Mouse (Mus musculus) granulocyte monocyte progenitor cell, adult 5-6 weeks (primary cell): Measurements from ENCODE around the gene Ndufa8. TPM values are rescaled to one million over a fixed set of nuclear protein-coding genes. Genes with fewer than 3 reads are reported as not detected.

Experiments
- ATAC-seq: replicated peaks from 2 replicates; pipeline ENCODE4 v1.8.0; 2016; ENCODE audit warnings: mild to moderate bottlenecking, moderate TSS enrichment, inconsistent platforms; ENCODE audit not compliant: poor library complexity, severe bottlenecking
- total RNA-seq, 2 experiments: library from RNA; stranded (forward) in 1 of 2; stranded (reverse) in 1 of 2; fragments of 200-712, 200-1000 nt in 1 of 2; fragments of >200 nt in 1 of 2; fragmentation: Nextera tagmentation in 1 of 2; gene quantifications; 2 replicates each; pipeline ENCODE4 v1.2.3; 2014 to 2017

Ndufa8 gene
- 105 and 132 TPM in 2 replicates for total RNA-seq (2014; fragmentation: Nextera tagmentation)
- 38.0 and 58.6 TPM in 2 replicates for total RNA-seq (2017)

DNA sequence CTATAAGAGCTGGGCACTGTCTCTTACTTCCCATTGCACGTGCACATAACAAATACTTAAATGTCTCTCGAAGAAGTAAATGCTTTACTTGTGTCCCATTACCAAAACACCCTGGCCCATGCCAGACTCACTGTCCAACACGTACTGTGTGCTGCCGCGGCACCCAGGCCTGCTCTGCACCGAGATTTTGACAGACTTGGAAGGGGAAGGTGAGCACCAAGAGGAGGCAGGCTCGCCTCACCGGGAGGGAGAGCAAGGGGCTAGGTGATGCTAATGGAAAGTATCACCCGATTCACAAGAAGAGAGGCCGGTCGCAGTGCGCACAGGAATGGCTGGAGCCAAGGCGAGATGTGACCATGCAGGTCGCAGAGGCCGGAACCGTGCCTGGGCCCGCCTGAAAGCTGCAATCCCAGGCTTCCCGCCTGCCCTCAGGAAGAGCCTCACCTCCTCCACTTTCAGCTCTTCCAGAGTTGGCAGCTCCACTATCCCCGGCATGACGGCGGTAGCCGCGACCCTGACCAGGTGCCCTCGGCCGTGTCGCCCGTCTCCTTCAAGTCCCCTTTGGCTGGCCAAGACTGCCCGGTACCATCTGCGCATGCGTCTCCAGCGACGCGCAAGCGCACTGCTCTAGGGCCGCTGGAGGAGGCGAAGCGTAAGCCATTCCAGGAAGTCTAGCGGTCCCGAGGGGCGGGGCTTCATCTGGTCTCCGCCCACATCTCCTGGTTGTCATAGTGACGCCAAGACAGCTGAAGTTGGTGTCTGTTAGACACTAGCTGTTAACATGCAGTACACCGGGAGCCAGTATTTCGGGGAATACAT lies at the start of gene Ndufa8, which contains the start of gene Morn5:
Gene Ndufa8 (minus strand): TSS at position 659 of the 819 bp plus-strand sequence.
Gene Morn5 (plus strand): TSS at position 711 of the 819 bp plus-strand sequence.
- peak; percentile 92 for ATAC-seq

DNA sequence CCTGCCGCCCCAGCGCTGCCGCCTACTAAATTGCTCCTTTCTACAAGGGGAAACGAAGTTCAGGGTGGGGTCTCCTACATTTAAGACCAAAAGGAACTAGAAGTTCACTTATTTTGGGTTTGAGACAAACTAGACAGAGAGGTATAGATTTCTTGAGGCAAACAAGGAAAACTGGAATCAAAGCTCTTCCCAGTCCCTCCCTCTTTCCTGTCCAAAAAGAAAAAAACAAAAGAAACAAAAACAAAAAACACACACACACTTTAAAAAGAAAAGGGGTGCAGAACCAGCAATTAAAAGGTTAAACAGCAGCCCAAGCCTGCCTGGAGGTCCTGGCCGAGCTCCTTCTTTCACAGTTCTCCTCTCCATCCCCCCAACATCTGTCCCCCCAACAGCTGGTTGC lies 48.8 kb upstream of the Ndufa8 start:
- ATAC-seq, result no peak

DNA sequence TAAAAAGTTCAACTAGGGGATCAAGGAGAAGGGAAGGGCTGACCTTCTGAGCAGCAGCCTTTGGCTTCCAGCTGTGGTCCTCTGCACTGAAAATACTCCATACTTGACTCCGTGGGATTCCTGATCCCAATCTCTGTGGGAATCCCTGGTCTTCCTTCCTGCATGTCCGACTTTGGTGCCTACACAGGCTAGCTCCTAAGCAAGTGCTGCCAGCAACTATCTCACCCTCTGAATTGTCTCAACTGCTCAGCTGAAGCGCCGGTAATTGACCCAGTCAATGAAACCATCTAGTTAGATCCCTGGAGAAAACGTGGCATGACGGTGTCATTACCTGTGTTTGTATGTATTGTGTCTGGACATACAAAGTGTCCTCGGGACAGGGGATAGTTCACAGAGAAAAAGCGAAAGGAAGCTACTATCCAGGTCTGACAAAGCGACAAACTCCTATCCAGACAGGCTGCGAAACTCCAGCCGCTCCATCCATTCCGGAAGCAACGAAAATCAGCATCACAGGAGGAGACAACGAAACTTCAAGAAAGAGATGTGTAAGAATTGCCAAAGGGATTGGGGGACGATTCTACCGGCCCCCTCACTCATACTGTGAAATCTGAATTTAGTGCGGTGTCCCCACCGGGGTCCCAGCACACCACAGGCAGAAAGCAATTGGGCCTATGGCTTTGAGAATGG lies 48.1 kb upstream of the Ndufa8 start:
- ATAC-seq, result no peak

DNA sequence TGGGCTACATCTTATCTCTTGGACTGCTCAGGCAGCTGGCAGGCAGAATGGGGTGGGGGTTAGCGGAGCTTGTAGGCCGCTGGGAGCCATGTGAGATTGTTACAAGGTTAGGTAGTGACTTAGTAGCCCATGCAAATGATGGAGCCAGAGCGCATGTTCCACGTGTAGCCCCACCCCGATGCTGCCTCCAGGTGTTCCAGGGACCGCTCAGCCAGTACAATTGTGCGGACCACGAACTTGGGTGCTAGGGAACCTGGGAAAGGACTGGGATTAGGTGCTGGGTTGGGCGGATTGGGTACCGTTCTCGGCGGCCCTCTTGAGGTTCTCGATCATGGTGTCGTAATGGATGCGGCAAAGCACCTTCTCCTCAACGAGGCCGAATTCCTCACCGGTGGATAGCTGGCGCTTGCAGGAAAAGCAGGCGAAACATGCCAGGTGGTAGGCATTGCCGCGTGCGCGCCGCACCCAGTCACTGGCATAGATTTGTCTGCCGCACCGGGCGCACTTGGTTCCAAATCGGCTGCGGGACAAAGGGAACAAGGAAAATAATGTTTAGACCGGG lies 44.8 kb upstream of the Ndufa8 start:
- no peak for ATAC-seq

DNA sequence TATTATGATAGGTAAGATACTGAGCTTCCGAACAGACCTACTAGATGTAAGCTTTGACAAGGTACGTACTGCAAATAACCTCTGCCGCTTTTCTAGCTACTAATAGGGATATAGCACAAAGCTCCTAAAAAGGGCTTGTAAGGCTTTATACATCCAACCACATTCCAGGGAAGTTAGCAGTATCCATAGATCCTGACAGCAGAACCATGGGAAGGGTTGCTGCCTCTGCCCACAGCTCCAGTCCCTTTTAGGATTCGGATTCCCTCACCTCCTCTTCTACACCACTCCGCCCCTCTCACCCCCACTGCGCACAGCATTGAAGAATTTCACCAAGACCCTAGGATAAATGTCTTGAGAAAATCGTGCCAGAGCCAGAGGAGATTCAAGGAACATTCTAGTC lies 44.1 kb upstream of the Ndufa8 start:
- ATAC-seq, result no peak

DNA sequence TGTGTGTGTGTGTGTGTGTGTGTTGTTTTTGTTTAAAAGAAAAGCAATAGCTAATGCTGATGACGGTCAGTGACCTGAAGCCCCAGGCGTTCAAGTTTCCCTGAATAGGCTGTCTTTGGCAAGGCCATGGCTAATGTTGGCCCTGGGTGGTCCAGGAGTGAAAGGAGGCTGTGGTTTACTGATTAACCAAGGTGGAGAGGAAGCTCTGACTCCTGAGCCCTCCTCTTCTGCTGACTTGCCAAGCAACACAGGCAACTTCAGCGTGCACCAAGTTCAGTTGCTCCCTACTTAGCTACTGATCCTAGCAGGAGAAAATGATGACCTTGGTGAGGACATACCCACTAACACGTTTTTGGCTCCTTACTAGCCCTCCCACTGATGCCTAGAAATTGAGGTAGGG lies 43.5 kb upstream of the Ndufa8 start:
- ATAC-seq, result no peak

DNA sequence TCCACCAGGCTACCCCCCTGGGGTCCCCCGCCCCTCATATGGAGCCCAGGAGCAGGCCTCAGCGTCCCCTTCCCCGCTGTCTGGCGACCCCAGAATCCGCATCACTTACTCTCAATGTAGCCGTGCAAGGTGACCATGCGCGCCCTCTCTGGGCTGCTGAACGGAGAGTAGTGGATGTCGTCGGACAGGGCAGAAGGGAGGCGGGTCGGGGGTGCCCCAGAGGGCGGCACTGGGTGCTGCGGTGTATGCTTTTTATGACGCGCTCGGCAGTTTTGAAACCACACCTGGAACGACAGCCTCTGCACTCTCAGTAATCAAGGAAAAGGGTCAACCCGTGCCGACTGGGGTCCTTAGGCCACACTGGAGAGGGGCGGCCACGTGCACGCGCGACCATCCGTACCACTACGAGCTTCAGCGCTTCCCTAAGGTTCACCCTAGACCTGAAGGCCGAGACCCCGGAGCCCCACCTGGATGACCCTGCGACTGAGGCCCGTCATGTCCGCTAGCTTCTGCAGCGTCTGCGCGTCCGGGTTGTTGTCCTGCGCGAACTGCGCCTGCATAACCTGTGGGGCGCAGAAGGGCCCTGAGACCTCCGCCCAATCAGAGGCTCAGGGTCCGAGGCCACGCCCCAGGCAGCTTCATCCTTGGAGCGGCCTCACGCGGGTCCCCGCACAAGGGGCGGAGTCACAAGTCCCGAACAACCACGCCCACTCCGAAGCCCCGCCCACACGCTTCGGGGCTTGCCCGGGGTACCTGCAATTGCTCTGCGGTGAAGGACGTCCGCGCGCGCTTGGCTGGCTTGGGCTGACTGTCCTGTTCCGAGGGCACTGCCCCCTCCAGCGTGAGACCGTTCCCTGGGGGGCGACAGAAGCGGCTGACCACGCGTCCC lies 41.9 kb upstream of the Ndufa8 start:
- peak; percentile 81 for ATAC-seq

DNA sequence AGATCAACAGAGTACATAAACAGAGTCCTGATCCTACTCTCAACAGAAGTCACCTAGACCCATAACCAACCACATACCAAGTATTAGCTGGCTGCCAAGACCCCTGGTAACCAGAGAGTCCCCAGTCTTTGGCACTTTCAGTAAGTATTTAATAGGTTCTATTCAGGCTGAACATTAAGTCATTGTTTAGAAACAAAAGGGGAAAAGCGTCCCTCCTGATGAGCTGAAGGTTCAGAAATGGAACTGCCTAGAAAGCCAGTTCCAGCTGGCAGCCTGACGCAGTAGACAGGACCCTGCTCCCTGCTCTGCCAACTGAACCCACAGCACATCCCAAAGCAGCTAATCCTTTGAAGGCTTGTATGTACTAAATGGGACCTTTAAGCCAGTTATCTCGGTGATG lies 40.0 kb upstream of the Ndufa8 start:
- ATAC-seq, result no peak

DNA sequence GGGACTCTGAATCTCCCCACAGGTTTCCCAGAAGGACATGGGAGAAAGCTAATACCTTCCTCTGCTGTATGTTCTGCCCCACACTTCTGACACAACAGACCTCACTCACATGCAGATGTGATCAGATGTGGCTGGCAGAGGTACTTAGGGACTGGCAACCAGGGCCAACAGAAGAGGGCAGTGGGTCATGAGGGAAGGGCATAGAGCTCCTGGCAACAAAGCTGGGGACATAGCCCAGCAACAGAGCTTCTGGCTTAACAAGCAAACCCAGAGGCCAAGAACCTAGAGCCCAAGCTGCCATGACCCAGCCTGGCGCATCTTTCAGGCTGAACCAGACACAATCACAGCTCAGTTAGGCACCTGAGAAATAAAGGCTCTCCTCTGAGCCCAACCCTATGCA lies 35.8 kb upstream of the Ndufa8 start:
- ATAC-seq, result no peak

DNA sequence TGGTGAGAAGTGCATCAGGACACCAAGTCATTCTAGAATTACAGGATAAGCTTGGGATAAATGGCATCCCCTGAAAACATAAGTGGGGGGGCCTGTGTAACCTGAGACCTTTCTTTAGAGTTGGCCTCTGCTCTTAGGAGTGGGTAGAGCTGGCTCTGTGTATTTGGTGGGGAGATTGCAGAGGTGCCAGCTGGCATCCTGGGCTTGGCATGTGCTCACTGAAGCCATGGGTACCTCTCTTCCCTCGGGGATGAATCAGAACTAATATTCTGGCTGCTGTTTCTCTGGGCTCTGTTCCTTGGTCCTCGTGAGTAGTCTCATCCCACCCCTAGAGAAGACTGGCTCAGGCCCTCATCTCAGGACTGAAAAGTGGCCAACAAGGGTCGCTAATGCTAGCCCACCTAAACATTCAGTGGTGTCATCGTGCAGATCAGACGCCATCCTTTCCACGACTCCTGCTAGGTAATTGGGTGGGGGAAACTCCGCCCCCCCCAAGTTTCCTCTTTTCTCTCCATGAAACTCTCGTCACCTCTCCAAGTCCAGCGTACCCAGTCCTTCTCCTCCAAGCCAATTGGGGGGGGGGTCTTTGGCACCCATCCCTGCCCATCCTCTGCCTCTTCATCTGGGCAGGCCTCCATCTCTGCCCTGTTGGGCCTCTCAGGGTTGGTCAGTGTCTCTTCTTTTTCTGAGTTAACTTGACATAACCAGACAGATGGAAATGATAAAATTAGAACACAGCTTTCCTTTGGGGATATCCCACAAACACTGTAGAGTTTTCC lies 33.8 kb upstream of the Ndufa8 start:
- ATAC-seq, result no peak

DNA sequence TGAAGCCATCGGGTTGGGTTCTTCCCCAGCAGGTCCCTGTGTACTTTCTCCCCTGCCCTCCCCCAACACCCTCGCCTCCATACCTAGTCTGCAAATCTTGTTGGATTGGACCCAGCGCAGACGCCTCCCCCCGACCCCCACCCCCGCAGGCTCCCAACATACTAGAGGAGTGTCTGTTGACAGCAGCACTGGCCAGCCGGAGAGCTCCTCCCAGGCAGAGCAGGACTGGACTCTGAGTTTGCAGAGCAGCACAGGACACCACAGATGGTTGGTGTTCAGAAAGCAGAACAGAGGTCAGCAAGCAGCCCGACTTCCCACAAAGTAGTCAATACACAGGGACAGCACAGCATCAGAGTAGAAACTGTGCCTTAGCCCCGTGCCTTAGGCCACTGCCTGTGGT lies 32.2 kb upstream of the Ndufa8 start:
- ATAC-seq, result no peak

DNA sequence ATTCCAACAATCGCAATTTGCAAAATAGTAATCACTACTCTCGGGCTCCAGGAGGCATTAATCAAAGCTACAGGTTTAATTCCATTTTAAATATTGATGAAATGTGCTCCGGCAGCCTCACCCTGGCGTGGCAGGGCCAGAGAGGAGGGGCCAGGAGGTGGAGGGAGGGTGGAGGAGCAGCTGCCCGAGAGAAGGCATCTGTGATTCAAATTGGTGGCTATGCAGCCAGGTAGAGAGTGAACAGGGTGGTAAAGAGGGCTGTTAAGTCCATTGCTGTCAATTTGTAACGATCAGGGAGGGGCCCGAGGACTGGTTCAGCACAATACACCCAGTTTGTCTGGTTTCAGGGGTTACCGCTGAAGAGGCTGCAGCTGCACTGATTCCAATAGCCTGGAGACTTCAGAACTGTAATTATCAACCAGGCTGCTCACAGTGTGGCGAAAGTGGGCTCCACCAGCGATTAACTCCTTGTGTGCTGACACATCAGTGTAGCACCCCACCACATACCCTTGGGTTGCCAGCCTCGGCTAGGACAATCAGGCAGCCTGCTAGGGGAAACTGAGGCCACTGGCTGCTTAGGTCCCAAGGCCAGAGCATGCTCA lies 28.1 kb upstream of the Ndufa8 start:
- ATAC-seq, result no peak

DNA sequence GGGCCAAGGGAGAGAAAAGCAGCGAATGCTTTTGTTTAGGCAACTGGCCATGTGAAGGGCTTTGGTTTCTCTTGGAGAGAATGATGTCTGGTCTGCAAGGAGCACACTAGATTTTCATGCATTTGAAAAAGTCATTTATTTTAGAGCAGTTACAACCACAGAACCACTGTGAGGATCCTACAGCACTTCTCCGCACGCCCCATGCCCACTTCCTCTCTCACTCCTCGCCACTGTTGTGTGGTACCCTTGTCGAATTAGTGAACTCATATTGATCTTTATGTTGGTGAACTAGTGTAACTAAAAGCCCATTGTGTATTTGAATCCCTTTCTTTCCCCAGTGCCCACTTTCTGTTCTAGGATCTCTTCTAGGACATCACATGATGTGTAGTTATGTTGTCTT lies 26.0 kb upstream of the Ndufa8 start:
- ATAC-seq, result peak; percentile 50; the same call in 1 of the 2 replicates

DNA sequence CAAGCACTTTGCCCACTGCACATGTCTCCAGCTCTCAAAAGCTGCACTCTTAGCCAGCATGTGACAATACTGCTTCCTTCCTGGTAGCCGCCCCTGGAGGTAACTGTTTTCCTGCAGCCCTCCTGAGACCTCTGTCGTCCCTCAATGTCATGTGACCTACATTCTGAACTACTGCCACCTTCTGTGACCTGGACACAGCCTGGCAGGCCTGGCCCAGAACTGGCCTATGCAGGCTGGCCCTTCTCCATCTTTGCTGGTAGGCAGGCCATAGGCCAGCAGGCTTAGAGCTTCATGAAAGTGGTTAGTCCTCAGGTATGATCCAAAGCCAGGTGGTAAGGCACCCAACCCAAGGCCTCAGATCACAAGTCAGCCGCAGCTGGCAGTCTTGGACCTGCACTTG lies 24.6 kb upstream of the Ndufa8 start:
- no peak for ATAC-seq

DNA sequence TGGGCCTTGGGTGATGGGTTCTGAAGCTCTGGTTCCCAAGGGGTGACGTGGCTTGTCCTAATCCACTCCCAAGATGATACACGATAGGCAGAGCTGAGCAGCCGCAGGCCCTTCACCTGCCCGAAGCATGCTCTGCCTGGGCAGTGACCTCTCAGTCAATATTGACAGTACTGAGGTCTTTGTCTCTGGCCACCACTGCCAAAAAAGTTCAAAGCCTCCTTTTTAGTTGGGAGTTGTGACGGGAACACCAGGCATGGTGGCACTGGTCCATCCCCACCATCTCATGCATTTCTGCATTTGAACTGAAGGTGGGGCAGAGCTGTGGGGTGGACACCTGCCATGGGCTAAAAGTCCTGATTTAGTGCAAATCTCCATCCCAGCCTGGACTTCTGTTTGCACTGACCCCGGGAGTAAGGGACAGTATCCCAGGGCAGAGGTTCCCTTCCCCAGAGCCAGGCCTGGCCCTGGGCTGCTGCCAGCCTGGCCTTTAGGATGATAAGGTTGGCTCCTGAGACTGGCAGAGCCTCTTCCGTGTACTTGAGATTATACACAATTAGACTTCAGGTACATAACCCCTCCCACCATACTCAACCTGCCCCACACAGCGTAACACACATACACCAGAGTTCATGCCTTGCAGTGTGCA lies 22.6 kb upstream of the Ndufa8 start:
- no peak for ATAC-seq

DNA sequence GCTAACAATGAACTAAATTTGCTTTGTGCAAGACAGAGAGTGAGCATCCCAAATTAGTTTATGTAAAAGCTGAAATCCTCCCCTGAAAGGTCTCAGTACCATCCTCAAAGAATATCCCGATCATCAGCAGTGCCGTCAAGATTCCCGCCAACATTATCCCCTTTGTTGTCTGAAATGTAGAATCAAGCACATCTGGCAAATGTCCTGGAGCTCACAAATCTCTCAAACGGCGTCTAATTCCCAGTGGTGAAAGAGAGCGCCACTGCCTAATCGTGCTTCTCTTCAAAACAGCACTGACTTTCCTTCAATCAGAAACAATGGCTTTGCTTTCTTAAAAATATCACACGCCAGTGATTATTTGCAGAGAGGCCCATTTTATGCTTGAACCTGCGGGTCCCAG lies 17.9 kb upstream of the Ndufa8 start:
- ATAC-seq, result no peak

DNA sequence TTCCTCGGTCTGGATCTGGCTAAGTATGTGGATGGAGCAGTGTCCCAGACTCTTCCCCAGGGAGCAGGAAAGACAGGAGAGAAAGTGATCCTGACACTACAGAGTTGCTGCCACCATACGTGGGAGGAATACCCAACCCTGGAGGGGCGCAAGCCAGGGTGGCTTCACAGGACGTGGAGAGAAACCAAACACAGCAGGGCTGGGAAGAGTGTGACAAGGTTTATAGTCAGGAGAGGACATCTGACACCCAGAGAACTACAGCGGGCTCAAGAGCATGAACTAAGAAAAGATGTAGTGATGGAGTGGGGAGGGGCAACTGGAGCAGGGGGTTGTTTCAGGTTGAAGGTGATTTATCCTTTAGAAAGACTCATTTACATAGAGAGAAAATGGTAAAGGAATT lies 12.2 kb upstream of the Ndufa8 start:
- ATAC-seq, result no peak

DNA sequence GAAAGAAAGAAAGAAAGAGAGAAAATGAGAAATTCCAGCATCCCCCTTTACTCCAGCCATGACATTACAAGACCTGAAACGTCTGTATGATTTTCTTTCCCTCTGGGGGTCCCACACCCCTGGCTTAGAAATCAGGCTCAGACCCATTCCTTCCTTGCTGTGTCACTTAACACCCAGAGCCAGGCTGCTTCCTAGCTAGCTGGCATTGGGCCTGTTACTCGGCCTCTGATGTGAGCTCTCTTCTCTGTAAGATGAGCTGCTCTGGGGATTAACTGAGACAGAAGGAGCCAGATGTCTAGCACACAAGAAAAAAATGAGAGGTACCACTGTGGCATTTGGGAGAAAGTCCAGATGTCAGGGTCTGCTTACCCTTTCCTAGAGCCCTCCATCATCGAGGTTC lies 7.0 kb upstream of the Ndufa8 start:
- ATAC-seq, result no peak

DNA sequence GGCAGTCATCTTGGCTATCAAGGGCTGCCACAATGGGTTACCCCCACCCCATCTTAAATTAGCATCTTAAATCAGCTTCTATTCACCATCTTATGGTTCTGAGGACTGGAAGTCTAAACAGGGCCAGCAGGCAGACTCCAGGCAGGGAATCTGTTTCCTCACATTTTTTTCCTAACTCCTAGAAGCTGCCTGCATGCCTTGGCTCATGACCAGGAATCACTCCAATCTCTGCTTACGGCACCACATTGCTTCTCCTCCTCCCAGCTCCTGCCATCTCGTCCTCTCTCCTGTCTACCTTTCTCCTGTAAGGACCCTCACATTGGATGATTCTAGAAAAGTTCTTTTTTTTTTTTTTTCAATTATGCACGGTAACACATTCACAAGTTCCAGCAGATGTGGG lies 4.0 kb upstream of the Ndufa8 start:
- no peak for ATAC-seq
